Mouse (Mus musculus): ENCODE data around the gene Vegfb. TPM values are rescaled to one million over a fixed set of nuclear protein-coding genes. Genes with fewer than 3 reads are reported as not detected.

The Vegfb gene
- polyA plus RNA-seq, 1 experiment from 2014 or later, result 58.6 TPM

DNA sequence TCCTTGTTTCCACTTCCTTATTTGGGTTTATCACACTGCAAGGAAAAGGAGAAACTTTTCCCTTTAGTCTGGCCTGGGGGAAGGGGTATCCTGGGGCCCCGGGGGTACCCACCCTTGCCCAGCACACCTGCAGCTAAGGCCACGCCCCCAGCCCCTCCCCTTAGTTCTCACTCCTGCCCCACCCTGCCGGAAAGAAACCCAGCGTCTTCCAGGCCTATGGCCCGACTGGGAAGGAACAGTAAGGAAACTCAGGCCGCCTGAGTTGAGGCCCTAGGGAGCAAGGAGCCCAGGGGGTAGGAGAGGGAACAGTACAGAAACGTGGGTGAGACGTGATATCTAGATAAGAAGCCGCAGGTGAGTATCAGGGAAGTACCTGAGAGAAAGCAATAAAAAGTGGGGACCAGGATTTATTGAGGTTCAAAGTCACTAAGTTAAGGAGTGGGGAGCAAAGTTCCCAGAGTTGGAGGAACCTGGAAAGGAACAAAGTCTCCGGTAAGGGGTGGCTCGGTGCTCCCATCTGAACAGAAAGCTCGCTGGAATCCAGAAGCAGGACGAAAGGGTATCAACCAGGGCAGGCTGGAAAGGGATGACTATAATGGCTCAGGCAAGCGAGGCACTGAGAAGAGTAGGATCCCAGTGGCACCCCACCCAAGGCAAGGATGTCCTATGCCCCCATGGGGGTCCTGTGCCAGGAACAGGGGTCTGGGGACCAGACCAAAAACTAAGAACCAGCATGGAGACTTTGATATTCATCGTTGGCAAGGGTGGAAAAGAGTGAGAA lies 18.8 kb downstream of the Vegfb start:
- Histone ChIP-seq H3K4me3 (peak overlapping the region; percentile 69), H3K9me3 (no peaks in the 10 kb centered on the region), H3K36me3 (peaks cover 32% of the 10 kb centered on the region), H3K27ac (peak overlapping the region; percentile 57; the same call in 1 of the 2 replicates), H3K4me2 (peak overlapping the region; percentile 83), H3K4me1 (peaks cover 50% of the 10 kb centered on the region), H3K27me3 (no peaks in the 10 kb centered on the region), H3K9ac (peak overlapping the region; percentile 81)
- WGBS, result 10% methylated on average over 15 of the region's 15 CpGs
- no peak for ATAC-seq (ENCODE audit: insufficient number of reproducible peaks, insufficient read depth, low FRiP score, low TSS enrichment, low read depth)

DNA sequence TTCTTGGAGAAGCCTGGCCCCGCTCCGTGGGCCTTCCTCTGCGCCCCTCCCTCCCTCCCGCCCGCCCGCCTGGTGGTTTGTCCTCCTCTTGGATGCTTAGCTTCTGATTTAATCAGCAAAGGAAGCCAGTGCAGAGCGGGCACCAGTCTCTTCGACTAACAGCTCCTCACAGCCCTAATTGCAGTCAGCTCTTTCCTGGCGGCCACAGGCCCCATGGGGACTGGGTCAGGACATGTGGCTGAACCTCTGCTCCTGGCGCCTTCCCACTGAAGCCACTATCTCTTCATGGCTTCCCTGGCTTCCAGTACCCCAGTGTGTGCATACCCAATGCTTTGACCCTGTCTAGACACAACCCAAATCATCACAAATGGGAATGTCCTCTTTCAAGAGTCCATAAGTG lies 31.0 kb downstream of the Vegfb start:
- no peaks in the 10 kb centered on the region for H3K27me3 ChIP-seq
- WGBS, result 83% methylated on average over 10 of the region's 10 CpGs
- H3K27ac ChIP-seq, result no peak overlapping the region
- H3K4me3 ChIP-seq, result no peak overlapping the region
- no peak overlapping the region for H3K4me2 ChIP-seq
- ATAC-seq (ENCODE audit: insufficient number of reproducible peaks, insufficient read depth, low FRiP score, low TSS enrichment, low read depth), result no peak
- peaks cover 75% of the 10 kb centered on the region for H3K36me3 ChIP-seq
- no peak overlapping the region for H3K9ac ChIP-seq
- no peaks in the 10 kb centered on the region for H3K9me3 ChIP-seq
- peaks cover 14% of the 10 kb centered on the region for H3K4me1 ChIP-seq

DNA sequence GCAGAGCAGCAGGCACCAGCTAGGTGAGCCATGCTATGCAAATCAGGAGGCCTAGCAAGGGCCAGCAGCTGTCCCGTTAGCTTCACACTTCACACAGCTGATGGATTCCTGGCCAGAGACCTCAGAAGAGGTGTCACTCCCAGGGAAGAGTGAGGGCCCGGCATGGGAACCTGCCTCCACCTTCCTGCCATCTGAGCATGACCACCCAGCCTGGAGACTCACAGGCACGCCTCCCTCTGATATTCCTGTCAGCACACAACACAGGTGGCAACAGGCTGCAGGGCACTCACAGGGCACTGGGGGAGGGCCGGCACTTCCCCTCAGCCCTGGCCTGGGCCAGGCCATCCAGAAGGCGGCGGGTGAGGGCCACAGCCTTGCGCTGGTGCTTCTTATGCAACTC lies 32.0 kb downstream of the Vegfb start:
- no peaks in the 10 kb centered on the region for H3K9me3 ChIP-seq
- H3K27ac ChIP-seq, result no peak overlapping the region
- H3K4me3 ChIP-seq, result no peak overlapping the region
- H3K27me3 ChIP-seq, result no peaks in the 10 kb centered on the region
- WGBS, result 83% methylated on average over 7 of the region's 7 CpGs
- H3K4me2 ChIP-seq, result no peak overlapping the region
- peaks cover 14% of the 10 kb centered on the region for H3K4me1 ChIP-seq
- no peak overlapping the region for H3K9ac ChIP-seq
- H3K36me3 ChIP-seq, result peaks cover 66% of the 10 kb centered on the region
- no peak for ATAC-seq (ENCODE audit: insufficient number of reproducible peaks, insufficient read depth, low FRiP score, low TSS enrichment, low read depth)

GRCm38 (mm10) chr19:6954046-6954445 lies 33.4 kb downstream of the Vegfb start:
- Histone ChIP-seq H3K27ac (no peak overlapping the region), H3K4me1 (peaks cover 24% of the 10 kb centered on the region), H3K4me2 (no peak overlapping the region), H3K9me3 (no peaks in the 10 kb centered on the region), H3K9ac (no peak overlapping the region), H3K36me3 (peaks cover 52% of the 10 kb centered on the region), H3K27me3 (no peaks in the 10 kb centered on the region), H3K4me3 (no peak overlapping the region)
- 65% methylated on average over 9 of the region's 9 CpGs for WGBS
- ATAC-seq (ENCODE audit: insufficient number of reproducible peaks, insufficient read depth, low FRiP score, low TSS enrichment, low read depth), result no peak

DNA sequence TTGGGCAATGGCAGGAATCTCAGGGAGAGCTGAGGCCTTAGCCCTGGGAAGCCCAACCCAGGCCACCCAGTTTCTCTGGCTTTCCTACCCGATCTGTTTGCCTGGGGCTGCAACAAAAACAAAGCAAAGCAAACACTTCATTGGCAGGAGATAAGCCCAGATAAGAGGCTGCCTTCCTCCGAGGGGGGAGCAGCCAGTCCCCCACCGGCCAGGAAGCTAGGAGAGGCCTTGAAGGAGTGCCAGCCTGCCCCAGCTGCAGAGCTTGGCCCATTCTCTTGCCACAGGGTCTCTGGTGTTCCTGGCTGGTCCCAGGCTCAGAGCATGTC lies 34.8 kb downstream of the Vegfb start:
- Histone ChIP-seq H3K9ac (peak overlapping the region; percentile 77), H3K36me3 (peaks cover 42% of the 10 kb centered on the region), H3K4me3 (peak overlapping the region; percentile 63), H3K9me3 (no peaks in the 10 kb centered on the region), H3K4me1 (peaks cover 24% of the 10 kb centered on the region), H3K27ac (peak overlapping the region; percentile 98), H3K4me2 (peak overlapping the region; percentile 91), H3K27me3 (no peaks in the 10 kb centered on the region)
- WGBS, result 12% methylated on average over 3 of the region's 3 CpGs
- no peak for ATAC-seq (ENCODE audit: insufficient number of reproducible peaks, insufficient read depth, low FRiP score, low TSS enrichment, low read depth)

DNA sequence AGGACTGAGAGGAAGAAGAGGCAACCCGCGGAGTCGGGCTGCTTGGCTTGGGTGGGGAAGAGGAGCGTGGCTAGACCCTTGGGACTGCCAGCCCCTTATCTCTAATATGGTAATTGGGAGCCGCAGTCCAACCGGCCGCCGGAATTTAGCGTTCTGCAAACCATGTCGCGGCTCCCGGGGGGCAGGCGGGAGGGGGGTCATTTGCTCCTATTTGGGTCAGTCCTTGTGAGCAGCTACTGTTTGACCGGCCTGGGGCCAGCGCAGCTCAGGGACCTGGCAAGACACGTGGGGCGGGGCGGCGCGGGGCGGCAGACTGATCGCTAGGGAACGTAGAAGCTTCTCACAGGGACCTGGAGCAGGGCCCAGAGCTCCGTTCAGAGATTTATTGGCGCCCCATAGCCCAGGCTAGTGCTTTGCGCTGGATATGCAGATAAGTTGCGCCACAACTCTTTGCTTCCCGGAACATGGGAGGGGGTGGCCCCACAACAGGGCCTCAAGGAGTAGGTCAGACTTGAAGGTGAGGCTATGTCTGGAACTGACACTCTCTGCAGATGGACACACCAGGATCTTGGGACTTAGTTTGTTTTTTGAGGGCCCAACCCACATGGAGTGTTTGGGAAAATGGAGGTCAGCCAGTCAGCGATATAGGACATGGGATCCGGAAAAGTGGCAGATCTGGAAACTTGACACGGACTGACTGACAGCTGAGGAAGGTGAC lies 35.3 kb downstream of the Vegfb start:
- Histone ChIP-seq H3K27ac (peak overlapping the region; percentile 98), H3K4me1 (peaks cover 24% of the 10 kb centered on the region), H3K9me3 (no peaks in the 10 kb centered on the region), H3K27me3 (no peaks in the 10 kb centered on the region), H3K9ac (peak overlapping the region; percentile 77), H3K4me3 (peak overlapping the region; percentile 63), H3K4me2 (peak overlapping the region; percentile 91), H3K36me3 (peaks cover 37% of the 10 kb centered on the region)
- WGBS, result 1% methylated on average over 31 of the region's 31 CpGs
- no peak for ATAC-seq (ENCODE audit: insufficient number of reproducible peaks, insufficient read depth, low FRiP score, low TSS enrichment, low read depth)

- ATAC-seq (ENCODE audit: insufficient number of reproducible peaks, insufficient read depth, low FRiP score, low TSS enrichment, low read depth), result peak; percentile 83
- Histone ChIP-seq H3K9ac (peak overlapping the region; percentile 77), H3K27ac (peak overlapping the region; percentile 98), H3K4me2 (peak overlapping the region; percentile 91), H3K4me1 (peaks cover 24% of the 10 kb centered on the region), H3K4me3 (peak overlapping the region; percentile 63), H3K9me3 (no peaks in the 10 kb centered on the region), H3K36me3 (peaks cover 30% of the 10 kb centered on the region), H3K27me3 (no peaks in the 10 kb centered on the region)
- under 1% methylated on average over 35 of the region's 35 CpGs for WGBS
Measured at GRCm38 (mm10) chr19:6951381-6951968, 36.0 kb downstream of the Vegfb start.

- H3K27me3 ChIP-seq, result no peaks in the 10 kb centered on the region
Measured at GRCm38 (mm10) chr19:6950613-6951153, 36.8 kb downstream of the Vegfb start.

DNA sequence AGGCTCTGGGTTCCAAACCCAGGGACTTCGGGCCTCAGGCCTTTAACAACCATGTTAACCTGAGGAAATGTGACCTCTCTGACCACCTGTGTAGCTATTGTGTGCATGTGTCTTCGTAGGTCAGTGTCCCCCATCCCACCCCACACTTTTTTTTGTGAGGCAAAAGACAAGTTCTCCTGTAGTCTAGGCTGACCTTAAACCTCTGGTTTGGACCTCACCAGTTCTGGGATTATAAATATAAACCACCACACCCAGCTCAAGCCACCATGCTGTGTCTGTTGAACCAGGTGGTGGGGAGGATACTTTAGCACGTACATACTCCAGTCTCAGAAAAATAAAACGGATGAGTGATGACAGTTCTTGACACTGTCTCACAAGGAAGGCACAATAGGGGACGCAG lies 37.5 kb downstream of the Vegfb start:
- H3K4me1 ChIP-seq, result peaks cover 26% of the 10 kb centered on the region
- no peaks in the 10 kb centered on the region for H3K27me3 ChIP-seq
- no peaks in the 10 kb centered on the region for H3K9me3 ChIP-seq
- WGBS, result 62% methylated on average over 5 of the region's 5 CpGs
- peak overlapping the region; percentile 91 for H3K4me2 ChIP-seq
- H3K4me3 ChIP-seq, result peak overlapping the region; percentile 63
- peaks cover 27% of the 10 kb centered on the region for H3K36me3 ChIP-seq
- peak overlapping the region; percentile 77 for H3K9ac ChIP-seq
- ATAC-seq (ENCODE audit: insufficient number of reproducible peaks, insufficient read depth, low FRiP score, low TSS enrichment, low read depth), result no peak
- peak overlapping the region; percentile 98; the same call in 1 of the 2 replicates for H3K27ac ChIP-seq

More at GRCm38 (mm10) chr19:6950613-6951153, 36.8 kb downstream of the Vegfb start:
- peak overlapping the region; percentile 98 for H3K27ac ChIP-seq
- no peaks in the 10 kb centered on the region for H3K9me3 ChIP-seq
- peaks cover 26% of the 10 kb centered on the region for H3K4me1 ChIP-seq
- H3K36me3 ChIP-seq, result peaks cover 29% of the 10 kb centered on the region
- 0 out of 2 replicates have a peak, but pooled peaks have one; percentile 26 for ATAC-seq (ENCODE audit: insufficient number of reproducible peaks, insufficient read depth, low FRiP score, low TSS enrichment, low read depth)
- H3K4me3 ChIP-seq, result peak overlapping the region; percentile 63
- H3K9ac ChIP-seq, result peak overlapping the region; percentile 77
- peak overlapping the region; percentile 91 for H3K4me2 ChIP-seq
- under 1% methylated on average over 28 of the region's 28 CpGs for WGBS

DNA sequence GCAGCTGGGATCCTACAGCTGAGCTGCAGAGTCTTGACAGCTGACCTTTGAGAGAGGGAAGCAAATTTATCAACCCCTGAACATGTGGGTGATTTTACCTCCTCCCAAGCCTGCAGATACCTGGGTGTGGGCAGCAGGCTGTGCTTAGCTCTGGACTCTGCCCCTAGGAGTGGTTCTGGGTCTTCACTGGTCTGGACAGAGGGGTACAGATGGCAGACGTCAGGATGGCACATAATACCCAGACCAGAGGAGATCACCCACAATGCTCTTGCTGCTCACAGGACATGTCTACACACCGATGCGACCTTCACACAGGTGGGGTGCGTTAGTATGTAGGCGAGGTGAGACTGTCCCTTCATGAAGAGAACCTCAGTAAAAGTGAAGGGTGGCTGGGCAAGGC lies 37.9 kb downstream of the Vegfb start:
- Histone ChIP-seq H3K27me3 (no peaks in the 10 kb centered on the region), H3K4me3 (peak overlapping the region; percentile 63; the same call in 1 of the 2 replicates), H3K9ac (0 out of 2 replicates have a peak overlapping the region, but pooled peaks have one; percentile 77), H3K4me1 (peaks cover 26% of the 10 kb centered on the region), H3K27ac (no peak overlapping the region), H3K36me3 (peaks cover 23% of the 10 kb centered on the region), H3K4me2 (no peak overlapping the region; the same call in 1 of the 2 replicates), H3K9me3 (no peaks in the 10 kb centered on the region)
- 92% methylated on average over 5 of the region's 5 CpGs for WGBS
- ATAC-seq (ENCODE audit: insufficient number of reproducible peaks, insufficient read depth, low FRiP score, low TSS enrichment, low read depth), result no peak

GRCm38 (mm10) chr19:6948186-6948585 lies 39.3 kb downstream of the Vegfb start:
- ATAC-seq (ENCODE audit: insufficient number of reproducible peaks, insufficient read depth, low FRiP score, low TSS enrichment, low read depth), result no peak
- Histone ChIP-seq H3K27ac (no peak overlapping the region), H3K9ac (no peak overlapping the region)

More at GRCm38 (mm10) chr19:6948186-6948585, 39.3 kb downstream of the Vegfb start:
- Histone ChIP-seq H3K27me3 (no peaks in the 10 kb centered on the region), H3K36me3 (peaks cover 16% of the 10 kb centered on the region), H3K4me1 (peaks cover 25% of the 10 kb centered on the region), H3K9me3 (no peaks in the 10 kb centered on the region), H3K4me3 (no peak overlapping the region), H3K4me2 (no peak overlapping the region)
- WGBS, result 77% methylated on average over 4 of the region's 4 CpGs

Data from embryonic facial prominence, embryonic 13.5 days (tissue).